Mouse (Mus musculus) erythroblast, embryonic 14.5 days (primary cell): ENCODE measurements around the gene Apba1.

Experiments used
- GATA1 ChIP-seq: IDR thresholded peaks from 2 replicates; pipeline ENCODE4 v1.6.1; 2012; ENCODE audit warnings: low read length, inconsistent platforms, mixed read lengths
- TAL1 ChIP-seq: IDR thresholded peaks from 3 replicates; pipeline ENCODE4 v1.6.1; 2012; ENCODE audit warnings: low read length, inconsistent platforms, mixed read lengths

GRCm38 (mm10) chr19:23957563-23957962 is 198.9 kb downstream of the Apba1 start:
- TF ChIP-seq GATA1: no peak
- TF ChIP-seq TAL1: no peak
